Mouse (Mus musculus) layer of hippocampus, postnatal 25 days (tissue): ENCODE measurements at regions not wholly inside any gene's neighbourhood (a gene's known extent, or its start where the extent isn't known, plus 50 kb on each side); places are given as distances from the start of the nearest gene placed in this dataset.

Source experiments
- DNase-seq, 2 experiments: peaks; one replicate each; pipeline ENCODE4 v3.0.0; 2022; ENCODE audit warnings: mixed read lengths in 2 of 2, low spot score in 1 of 2; ENCODE audit errors: extremely low spot score in 1 of 2

GRCm38 (mm10) chr2:75430161-75430940, 228.7 kb upstream of the Hnrnpa3 start:
- DNase-seq, result no peak

- no peak for DNase-seq
These were observed 227.1 kb upstream of the Hnrnpa3 start for GRCm38 (mm10) chr2:75431981-75432380.

- no peak for DNase-seq
These were observed 224.5 kb upstream of the Hnrnpa3 start for GRCm38 (mm10) chr2:75434521-75434920.

DNA sequence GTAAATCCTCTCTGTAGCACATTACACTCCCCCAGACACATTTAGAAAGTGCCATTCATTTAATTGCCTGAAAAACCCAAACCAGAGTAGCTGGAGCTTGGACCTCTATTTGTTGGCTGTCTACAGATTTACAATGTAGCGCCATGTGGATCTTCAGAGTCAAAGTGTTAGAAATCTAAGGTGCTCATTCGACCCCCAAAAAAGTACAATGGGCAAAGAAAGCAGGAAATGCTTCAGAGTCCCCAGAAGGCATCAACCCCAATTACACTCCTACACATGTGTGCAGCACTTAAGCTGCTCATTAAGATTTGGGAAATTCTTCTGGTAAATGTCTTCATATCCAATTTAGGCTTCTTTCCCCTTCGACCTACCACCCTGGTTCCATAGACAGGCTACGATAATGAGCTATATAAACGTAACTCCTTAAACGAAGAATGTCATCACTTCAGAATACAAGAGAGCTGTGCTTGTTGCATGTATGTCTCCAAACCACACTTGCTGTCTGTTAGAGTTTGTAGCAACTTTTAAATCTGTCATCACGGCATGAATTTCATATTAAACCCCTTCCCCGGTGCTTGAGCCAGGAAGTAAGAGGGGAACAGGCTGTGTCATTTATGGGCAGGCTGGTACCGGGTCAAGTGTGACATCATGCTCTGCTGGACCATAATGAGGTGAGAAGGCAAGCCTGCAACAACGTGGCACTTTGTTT, 219.4 kb upstream of the Hnrnpa3 start:
- no peak for DNase-seq

- DNase-seq, result no peak
These were observed 216.4 kb upstream of the Hnrnpa3 start for GRCm38 (mm10) chr2:75442632-75443031.

DNA sequence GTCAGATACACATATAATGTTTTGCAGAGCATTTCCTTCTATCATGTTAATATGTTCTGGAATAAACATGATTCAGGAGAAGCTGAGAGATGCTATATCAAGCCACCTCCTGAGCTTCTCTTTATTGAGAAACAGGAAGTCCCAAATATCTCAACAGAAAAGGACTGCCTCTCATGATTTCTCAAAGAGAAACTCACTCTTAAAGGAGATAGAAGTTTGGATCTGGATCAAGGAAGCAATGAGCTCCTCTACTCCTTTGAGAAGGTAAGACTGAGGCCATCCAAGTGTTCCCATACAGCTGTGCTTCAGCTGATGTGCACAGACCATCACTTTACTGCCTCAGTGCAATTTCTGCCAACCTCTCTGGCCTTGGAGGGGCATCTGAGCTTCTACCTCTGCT, 213.9 kb upstream of the Hnrnpa3 start:
- no peak for DNase-seq

DNA sequence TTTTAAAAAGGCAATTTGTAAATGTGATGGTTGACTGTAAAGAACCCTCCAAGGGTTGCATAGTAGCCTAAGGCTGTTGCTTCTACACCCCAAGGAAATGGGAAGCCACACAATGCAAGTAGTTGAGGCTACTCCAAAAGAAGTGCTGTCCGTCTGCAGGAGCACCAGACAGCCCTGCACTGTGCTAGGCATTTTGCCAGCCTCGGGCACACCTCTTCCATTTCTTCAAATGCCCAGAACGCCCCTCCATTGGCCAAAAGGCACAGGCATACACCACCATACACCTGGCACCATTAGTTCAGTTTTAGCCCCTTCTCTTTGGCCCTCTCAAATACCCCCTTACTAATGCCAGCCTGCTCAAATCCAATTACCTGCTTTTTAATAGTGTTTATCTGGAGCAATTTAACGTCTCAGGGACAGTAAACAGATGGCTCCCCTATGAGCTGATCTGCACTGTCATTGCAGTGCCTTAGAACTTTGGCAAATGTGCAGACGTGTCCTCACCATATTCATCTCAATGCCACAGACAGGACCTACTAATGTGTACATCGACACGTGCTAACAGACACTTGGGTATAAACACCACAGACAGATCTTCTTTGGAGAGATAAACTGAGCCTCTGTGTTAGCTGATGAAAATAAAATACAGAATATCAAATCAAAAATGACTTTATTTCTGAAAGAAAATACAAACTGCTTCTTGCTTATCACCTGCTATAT, 211.9 kb upstream of the Hnrnpa3 start:
- DNase-seq, result no peak

DNA sequence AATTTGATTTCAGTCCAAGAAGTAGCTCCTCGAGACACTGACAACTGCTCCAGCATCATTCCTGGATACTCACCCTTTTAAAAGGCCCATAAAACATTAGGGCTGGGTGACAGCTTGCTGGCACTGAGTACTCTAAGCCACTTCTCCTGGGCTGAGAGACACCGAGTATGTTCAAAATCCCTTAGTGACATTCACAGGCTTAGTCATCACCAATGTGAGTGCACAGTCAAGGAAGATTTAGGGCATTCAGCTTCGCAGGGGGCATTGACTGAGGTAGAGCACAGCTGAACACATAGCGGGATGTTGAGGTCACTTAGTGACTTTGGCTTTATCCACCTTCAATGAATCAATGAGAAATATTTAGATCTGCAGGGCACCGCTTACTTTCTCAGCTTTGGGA, 210.8 kb upstream of the Hnrnpa3 start:
- DNase-seq, result no peak

DNA sequence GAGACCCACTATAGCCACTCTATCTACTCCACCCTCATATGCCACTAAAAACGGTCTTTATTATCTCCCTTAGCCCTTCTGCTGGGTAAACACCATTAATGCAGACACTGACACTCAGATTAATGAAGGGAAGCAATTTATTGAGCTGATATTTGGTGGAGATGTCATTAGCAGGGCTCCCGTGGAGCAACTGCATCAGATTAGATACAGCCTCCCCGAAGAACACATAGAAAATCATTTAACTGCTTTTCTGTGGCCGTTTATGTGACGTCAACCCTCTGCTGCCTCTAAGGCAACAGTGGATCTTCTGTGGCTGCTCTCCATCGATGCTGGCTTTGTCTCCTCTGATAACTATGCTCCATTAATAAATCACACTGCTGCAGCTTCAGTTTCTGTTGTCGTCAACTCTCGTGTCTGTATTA, 207.2 kb upstream of the Hnrnpa3 start:
- no peak for DNase-seq

- DNase-seq, result no peak
These were observed 206.6 kb upstream of the Hnrnpa3 start for GRCm38 (mm10) chr2:75452274-75453148.

- no peak for DNase-seq
These were observed 203.6 kb upstream of the Hnrnpa3 start for GRCm38 (mm10) chr2:75455481-75455880.

- DNase-seq, result no peak
These were observed 202.8 kb upstream of the Hnrnpa3 start for GRCm38 (mm10) chr2:75456272-75456671.

- DNase-seq, result no peak
These were observed 201.6 kb upstream of the Hnrnpa3 start for GRCm38 (mm10) chr2:75457423-75457822.

- no peak for DNase-seq
These were observed 200.2 kb upstream of the Hnrnpa3 start for GRCm38 (mm10) chr2:75458898-75459297.

DNA sequence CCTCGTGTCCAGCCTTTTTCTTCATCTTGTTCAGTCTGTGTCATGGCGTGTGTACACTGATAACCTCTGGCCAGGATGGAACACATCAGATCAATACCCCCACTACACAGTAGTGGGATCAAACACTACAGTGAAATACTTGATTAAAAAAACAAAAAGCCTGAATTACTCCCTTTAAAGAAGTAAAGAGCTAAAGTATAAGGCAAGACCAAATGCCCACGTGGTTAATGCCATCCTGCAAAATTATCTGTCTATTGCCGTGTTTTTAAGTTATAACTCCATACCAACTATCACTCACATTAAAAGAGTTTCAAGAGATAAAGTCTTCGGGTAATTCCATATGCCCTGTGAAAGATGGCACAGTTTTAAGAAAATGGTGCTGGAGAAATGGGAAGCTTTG, 198.6 kb upstream of the Hnrnpa3 start:
- DNase-seq, result no peak

DNA sequence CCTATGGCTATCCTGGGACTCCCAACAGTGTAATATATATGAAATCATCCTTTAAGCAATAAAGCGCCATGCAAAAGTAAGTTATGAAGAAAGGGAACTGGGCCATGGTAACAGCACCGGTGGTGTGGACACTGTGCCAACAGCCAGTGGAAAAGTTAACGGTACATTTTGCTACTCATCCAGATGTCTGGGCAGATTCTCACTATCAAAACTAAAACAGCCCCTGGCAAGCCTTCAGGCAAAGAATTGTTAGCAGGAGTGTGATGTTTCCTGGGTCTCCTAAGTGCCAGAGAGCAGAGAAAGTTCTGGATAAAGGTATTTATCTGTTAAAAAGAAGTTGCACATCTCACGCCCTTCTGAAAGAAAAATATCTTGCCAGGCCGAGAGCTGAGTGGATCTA, 198.0 kb upstream of the Hnrnpa3 start:
- DNase-seq, result no peak

GRCm38 (mm10) chr2:75461421-75461991, 197.6 kb upstream of the Hnrnpa3 start:
- DNase-seq, result no peak

DNA sequence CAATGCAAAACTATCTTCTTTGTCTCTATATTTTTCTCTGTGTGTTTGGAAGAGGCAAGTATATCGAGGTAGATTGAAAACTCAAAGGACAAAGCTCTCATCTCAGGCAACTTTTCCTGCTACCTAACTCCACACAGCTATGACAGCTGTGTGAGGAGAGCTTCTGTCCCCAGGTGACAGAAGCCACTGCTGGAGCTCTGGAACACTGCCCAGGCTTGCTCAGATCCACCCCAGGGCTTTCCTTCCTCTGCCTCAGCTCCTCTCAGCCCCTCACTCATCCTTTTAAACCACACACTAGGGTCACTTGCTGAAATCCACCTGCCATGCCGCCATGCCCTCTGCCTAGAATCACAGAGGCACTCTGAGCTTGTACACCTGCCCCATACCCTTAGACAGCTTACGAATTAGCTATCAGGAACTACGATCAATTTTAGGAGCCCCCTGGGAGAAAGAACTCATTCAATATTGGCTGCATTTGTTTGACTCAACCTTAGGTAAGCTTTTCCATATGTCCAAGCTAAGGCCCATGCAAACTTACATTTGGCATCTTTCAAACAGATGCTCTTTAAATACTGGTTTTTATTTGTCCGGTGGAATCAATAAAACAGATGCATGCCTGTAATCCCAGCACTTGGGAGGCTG, 196.9 kb upstream of the Hnrnpa3 start:
- DNase-seq, result no peak

DNA sequence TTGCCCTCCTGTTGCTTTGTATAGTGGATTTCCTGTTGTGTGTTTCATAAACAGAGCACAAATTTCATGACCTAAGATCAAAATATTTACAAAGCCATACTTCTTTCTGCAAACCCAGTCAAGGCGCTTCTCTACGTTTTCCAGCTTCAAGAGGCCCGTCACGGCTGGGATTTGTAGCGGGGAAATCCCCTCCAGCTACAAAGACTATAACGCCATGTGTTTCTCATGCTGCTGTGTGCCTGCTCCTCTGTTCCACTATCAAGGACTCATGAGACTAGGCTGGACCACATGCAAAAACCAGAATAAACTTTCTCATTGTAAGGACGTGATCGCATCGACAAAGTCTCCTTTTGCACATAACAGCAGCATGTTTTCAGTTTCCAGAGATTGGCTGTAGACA, 196.0 kb upstream of the Hnrnpa3 start:
- DNase-seq, result no peak

DNA sequence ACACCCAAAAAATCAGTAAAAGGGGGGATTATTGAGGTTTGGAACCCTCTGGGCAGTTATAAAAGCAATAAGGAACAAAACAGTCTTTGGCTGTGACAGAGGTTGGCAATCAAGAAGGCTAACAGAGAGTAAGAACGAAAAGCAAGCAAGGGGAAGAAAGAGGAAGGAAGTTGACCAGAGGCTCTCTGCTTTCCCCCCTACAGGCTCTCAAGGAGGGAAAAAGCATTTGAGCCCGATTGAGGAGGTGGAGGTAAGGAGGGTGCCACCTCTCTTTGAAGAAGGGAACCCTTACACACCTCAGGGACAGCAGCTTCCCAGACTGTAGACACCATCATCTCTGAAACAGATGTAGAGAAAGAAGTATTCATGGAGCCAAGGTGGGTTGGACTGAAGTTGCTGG, 194.6 kb upstream of the Hnrnpa3 start:
- DNase-seq, result no peak
